Mouse (Mus musculus) hindbrain, postnatal 0 days (tissue): ENCODE measurements at regions not wholly inside any gene's neighbourhood (a gene's known extent, or its start where the extent isn't known, plus 50 kb on each side); places are given as distances from the start of the nearest gene placed in this dataset.

Source experiments
- ATAC-seq: fragments of 200-750 bp; cut with Nextera tagmentation; 2 replicates; pipeline ENCODE4 v1.8.0; 2017; ENCODE audit warnings: mild to moderate bottlenecking, moderate TSS enrichment, moderate library complexity
- DNase-seq: peaks from one replicate; pipeline ENCODE4 v3.0.0-alpha.2; 2015; ENCODE audit warnings: low spot score
- H3K27ac ChIP-seq: fragments of 300-500 bp; sonication (generic); 2 replicates; pipeline ENCODE4 v1.5.1; 2014; ENCODE audit warnings: mild to moderate bottlenecking
- H3K27me3 ChIP-seq: fragments of 300-500 bp; sonication (generic); 2 replicates; pipeline ENCODE4 v1.6.1; 2014; ENCODE audit warnings: low read length, mixed read lengths; ENCODE audit not compliant: insufficient read depth
- H3K36me3 ChIP-seq: fragments of 300-500 bp; sonication (generic); 2 replicates; pipeline ENCODE4 v1.6.1; 2014; ENCODE audit warnings: low read length, mixed read lengths; ENCODE audit not compliant: insufficient read depth
- H3K4me1 ChIP-seq: fragments of 300-500 bp; sonication (generic); 2 replicates; pipeline ENCODE4 v1.6.1; 2014; ENCODE audit warnings: antibody characterized with exemption, low read length, mixed read lengths; ENCODE audit not compliant: insufficient read depth
- H3K4me2 ChIP-seq: fragments of 300-500 bp; sonication (generic); 2 replicates; pipeline ENCODE4 v1.6.1; 2014; ENCODE audit warnings: low read depth, mild to moderate bottlenecking, low read length, moderate library complexity, mixed read lengths
- H3K4me3 ChIP-seq: fragments of 300-500 bp; sonication (generic); 2 replicates; pipeline ENCODE4 v1.5.1; 2014; ENCODE audit warnings: low read length
- H3K9ac ChIP-seq: fragments of 300-500 bp; sonication (generic); replicated peaks from 2 replicates; pipeline ENCODE4 v1.6.1; 2014; ENCODE audit warnings: mild to moderate bottlenecking, low read length, moderate library complexity, mixed read lengths
- H3K9me3 ChIP-seq: fragments of 300-500 bp; sonication (generic); 2 replicates; pipeline ENCODE4 v1.6.1; 2016; ENCODE audit warnings: low read length, mixed read lengths
- CTCF ChIP-seq: IDR thresholded peaks from 2 replicates; pipeline ENCODE4 v1.5.1; 2016; ENCODE audit warnings: antibody characterized with exemption, control low read depth, low read depth
- WGBS: fragments of 180-500 bp; shearing (Covaris S2); extraction: QIAGEN DNeasy Blood & Tissue Kit; methylation state at CpG from one replicate; pipeline ENCODE4 v1.1.7; 2014; 5-methylcytosine and 5-hydroxymethylcytosine counted together

DNA sequence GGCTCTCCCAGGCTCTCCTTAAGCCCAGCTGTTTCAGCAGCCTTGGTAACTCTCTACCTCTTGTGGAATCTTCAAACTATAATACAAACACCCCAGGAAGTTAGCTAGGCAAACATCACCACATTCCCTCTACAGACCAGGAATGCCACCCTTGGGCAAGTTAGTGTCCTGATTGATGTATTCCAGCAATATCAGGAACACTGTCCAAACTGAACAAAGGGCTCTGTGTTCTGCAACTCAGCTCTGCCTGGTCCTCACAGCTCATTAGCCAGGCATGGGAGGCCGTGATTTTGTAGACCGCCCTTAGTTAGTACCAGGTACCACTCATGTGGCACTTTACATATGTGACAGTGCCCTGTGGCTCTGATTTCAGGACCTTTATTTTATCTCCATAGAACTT, 214.5 kb upstream of the Six2 start:
- H3K9ac ChIP-seq, result no peak overlapping the region
- no peaks in the 10 kb centered on the region for H3K4me1 ChIP-seq
- DNase-seq (no peak), ATAC-seq (no peak)
- no peaks in the 10 kb centered on the region for H3K27me3 ChIP-seq
- H3K4me3 ChIP-seq, result no peak overlapping the region
- H3K4me2 ChIP-seq, result no peak overlapping the region
- H3K9me3 ChIP-seq, result no peaks in the 10 kb centered on the region
- H3K27ac ChIP-seq, result no peak overlapping the region
- WGBS, result 64% methylated on average over 2 of the region's 2 CpGs
- TF ChIP-seq CTCF, result no peak
- H3K36me3 ChIP-seq, result no peaks in the 10 kb centered on the region

DNA sequence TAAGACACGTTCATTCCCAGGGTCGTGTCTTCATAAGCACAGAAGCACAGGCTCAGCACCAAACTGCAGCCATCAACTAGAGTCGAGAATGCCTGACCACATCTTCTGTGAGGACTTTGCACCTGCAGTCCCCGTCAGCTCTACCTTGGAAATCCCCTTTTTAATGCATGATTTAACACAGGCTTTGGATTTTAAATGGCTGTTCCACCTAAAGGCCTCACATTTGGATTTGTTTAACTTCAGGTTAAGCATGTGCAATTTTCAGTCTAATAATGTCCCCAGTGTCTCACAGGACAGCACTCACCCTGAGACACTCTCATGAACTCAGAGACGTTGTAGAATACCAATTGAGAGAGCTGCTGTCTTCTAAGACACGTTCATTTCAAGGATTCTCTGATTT, 211.0 kb upstream of the Six2 start:
- 80% methylated on average over 6 of the region's 6 CpGs for WGBS
- H3K4me2 ChIP-seq, result no peak overlapping the region
- H3K4me3 ChIP-seq, result no peak overlapping the region
- no peak overlapping the region for H3K9ac ChIP-seq
- no peaks in the 10 kb centered on the region for H3K27me3 ChIP-seq
- no peak for ATAC-seq
- H3K9me3 ChIP-seq, result no peaks in the 10 kb centered on the region
- TF ChIP-seq CTCF, result no peak
- H3K27ac ChIP-seq, result no peak overlapping the region
- H3K36me3 ChIP-seq, result no peaks in the 10 kb centered on the region
- no peak for DNase-seq
- H3K4me1 ChIP-seq, result no peaks in the 10 kb centered on the region

DNA sequence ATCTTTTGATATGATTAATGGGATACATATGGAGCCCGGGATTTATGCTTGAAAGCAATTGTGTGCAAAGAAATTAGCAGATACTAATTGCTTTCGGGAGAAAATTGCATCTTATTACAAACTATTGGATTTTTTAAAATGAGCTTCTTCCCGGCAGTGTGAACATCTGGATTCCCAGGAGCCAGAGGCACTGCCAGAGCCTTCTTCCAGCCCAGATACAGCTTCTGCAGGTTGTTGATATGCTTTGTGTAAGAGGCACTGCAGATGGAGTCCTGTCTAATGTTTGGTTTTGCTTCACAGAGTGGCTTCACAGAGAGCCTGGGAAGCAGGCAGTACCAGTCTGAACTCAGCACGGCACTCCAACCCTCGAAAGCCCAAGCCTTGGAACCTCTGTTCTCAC, 207.9 kb upstream of the Six2 start:
- no peak overlapping the region for H3K9ac ChIP-seq
- no peak for TF ChIP-seq CTCF
- H3K9me3 ChIP-seq, result no peaks in the 10 kb centered on the region
- no peak overlapping the region for H3K4me2 ChIP-seq
- no peaks in the 10 kb centered on the region for H3K27me3 ChIP-seq
- no peaks in the 10 kb centered on the region for H3K4me1 ChIP-seq
- DNase-seq, result peak; percentile 11
- no peak overlapping the region for H3K27ac ChIP-seq
- H3K36me3 ChIP-seq, result no peaks in the 10 kb centered on the region
- no peak for ATAC-seq
- no peak overlapping the region for H3K4me3 ChIP-seq
- WGBS, result 61% methylated on average over 5 of the region's 5 CpGs

DNA sequence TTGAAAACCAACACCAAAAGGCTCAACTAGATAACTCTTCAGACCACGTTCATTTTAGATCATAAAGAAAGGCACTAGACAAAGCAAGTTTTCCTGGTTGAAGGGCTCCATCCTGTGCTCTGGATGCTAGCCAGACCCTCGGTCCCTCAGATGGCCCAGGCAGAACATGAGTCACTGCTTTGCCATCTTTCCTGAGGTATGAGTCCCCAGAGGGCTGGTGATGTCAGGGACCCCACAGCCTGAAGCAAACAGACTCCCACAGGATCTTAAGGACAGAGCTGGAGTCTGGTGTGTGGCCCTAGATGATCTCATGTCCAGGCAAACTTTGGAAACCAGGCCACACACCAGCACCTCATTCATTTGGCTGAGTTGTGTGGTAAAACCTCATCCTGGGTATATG, 203.2 kb upstream of the Six2 start:
- Histone ChIP-seq H3K4me1 (no peaks in the 10 kb centered on the region), H3K4me2 (no peak overlapping the region), H3K9me3 (no peaks in the 10 kb centered on the region), H3K36me3 (no peaks in the 10 kb centered on the region), H3K27ac (no peak overlapping the region), H3K9ac (no peak overlapping the region), H3K27me3 (no peaks in the 10 kb centered on the region), H3K4me3 (no peak overlapping the region)
- ATAC-seq (no peak), DNase-seq (no peak)
- WGBS, result 62% methylated on average over 2 of the region's 2 CpGs
- TF ChIP-seq CTCF, result no peak

DNA sequence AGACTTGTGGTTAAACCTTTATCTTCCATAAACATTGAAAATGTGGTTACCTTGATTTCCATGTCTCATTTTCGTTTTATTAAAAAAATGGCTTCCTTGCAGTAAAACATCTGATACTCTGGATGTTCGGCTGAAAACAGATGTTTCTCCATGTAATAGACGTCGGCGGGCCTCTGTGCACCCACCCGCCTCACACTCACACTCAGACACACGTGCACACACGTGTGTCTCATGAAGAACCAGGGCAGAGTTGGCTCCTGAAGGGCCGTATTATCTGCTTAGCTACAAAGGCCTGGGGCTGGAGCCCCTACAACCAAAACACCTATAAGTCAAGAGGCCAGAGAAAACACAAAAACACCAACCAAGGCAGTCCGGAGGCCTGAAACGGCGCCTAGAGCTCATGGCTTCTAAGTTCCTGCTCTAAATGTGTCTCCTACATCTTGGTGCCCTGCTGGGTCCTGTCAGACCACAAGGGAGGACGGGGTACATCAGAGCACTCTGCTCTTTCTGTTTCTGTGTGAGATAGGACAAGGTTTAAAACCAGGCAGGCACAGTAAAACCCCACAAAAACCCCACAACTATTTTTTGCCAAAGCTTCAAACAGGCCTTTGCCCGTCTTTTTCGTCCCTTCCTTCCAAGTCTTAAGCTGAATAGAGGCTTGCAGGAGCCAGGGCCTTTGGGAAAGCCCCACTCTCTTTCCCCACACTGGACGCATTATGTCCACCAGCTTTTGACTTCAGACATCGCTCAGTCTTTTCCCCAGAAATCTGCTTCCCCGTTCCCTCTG, 201.9 kb upstream of the Six2 start:
- Histone ChIP-seq H3K4me1 (no peaks in the 10 kb centered on the region), H3K9me3 (no peaks in the 10 kb centered on the region), H3K27ac (no peak overlapping the region), H3K4me3 (no peak overlapping the region), H3K9ac (no peak overlapping the region), H3K27me3 (no peaks in the 10 kb centered on the region), H3K4me2 (no peak overlapping the region), H3K36me3 (no peaks in the 10 kb centered on the region)
- WGBS, result 92% methylated on average over 18 of the region's 18 CpGs
- no peak for DNase-seq
- no peak for ATAC-seq
- TF ChIP-seq CTCF, result no peak

DNA sequence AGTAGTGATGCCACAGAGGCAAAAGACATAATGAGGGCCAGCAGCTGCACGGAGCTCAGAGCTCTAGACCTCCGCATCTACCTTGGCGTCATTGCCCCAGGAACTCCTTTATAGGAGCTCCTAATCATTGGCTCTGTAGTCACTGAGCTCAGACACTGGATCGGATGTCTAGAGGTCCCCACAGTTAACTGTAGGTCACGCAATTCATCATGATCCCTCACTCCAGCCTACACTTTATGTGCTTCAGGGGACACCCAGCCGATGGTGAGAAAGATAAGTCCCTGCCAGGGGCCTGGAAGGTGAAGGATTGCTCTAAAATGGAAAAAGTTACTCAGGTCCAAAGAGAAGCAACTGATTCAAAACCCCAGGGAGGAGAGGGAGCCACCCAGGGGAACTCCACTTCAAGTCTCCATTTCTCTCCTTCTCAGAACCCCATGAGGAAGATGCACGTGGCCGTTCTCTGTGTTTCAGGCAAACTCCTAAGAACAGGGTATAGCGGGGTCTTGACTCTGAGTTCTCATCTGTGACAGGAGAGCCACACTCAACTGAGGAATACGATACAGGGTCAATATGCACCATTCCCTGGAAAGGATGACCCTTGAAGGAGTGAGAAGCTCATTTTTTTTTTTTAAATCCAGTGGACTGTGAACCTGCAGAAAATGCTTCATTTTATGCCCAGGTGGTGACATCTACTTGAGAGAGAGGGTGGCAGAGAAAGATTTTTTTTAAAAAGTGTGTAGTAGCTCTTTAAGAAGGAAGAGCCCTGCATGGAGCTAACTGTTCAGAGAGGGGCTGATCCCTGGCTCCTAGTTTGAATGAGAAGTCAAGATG, 200.7 kb upstream of the Six2 start:
- no peaks in the 10 kb centered on the region for H3K4me1 ChIP-seq
- H3K36me3 ChIP-seq, result no peaks in the 10 kb centered on the region
- ATAC-seq (no peak), DNase-seq (no peak)
- 93% methylated on average over 10 of the region's 10 CpGs for WGBS
- no peak overlapping the region for H3K27ac ChIP-seq
- no peak overlapping the region for H3K4me2 ChIP-seq
- TF ChIP-seq CTCF, result no peak
- H3K9ac ChIP-seq, result no peak overlapping the region
- H3K4me3 ChIP-seq, result no peak overlapping the region
- H3K27me3 ChIP-seq, result no peaks in the 10 kb centered on the region
- H3K9me3 ChIP-seq, result no peaks in the 10 kb centered on the region

DNA sequence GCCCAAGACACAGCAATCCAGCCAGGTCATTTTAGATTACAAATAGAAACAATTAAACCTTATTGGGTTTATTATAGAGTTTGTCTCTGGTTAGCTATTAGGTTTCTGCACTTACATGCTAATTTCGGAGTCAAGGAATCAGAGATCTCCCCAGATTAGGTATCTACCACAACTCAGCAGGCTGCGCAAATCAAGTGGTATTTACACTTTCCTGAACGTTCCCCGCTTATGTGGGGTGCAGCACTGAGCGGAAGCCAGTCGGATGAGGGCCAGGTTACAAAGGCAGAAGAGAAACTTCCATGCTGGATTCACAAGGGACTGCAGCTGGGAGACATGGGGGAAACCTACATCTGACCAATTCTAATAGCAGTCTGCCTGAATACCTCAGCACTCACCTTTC, 198.6 kb upstream of the Six2 start:
- TF ChIP-seq CTCF, result no peak
- no peak overlapping the region for H3K4me3 ChIP-seq
- no peaks in the 10 kb centered on the region for H3K36me3 ChIP-seq
- no peak overlapping the region for H3K27ac ChIP-seq
- no peak overlapping the region for H3K4me2 ChIP-seq
- DNase-seq, result no peak
- no peaks in the 10 kb centered on the region for H3K9me3 ChIP-seq
- 78% methylated on average over 6 of the region's 6 CpGs for WGBS
- no peaks in the 10 kb centered on the region for H3K27me3 ChIP-seq
- no peak overlapping the region for H3K9ac ChIP-seq
- ATAC-seq, result no peak
- H3K4me1 ChIP-seq, result no peaks in the 10 kb centered on the region
